Mouse (Mus musculus) liver, embryonic 12.5 days (tissue): Measurements from ENCODE around the gene Nup133. TPM values are rescaled to one million over a fixed set of nuclear protein-coding genes. Genes with fewer than 3 reads are reported as not detected.

Experiments
- ATAC-seq: fragments of 200-750 bp; cut with Nextera tagmentation; 2 replicates; pipeline ENCODE4 v1.8.0; 2017; ENCODE audit warnings: moderate number of reproducible peaks, mild to moderate bottlenecking, moderate library complexity
- H3K27ac ChIP-seq: fragments of 300-500 bp; sonication (generic); 2 replicates; pipeline ENCODE4 v1.5.1; 2016; ENCODE audit warnings: mild to moderate bottlenecking
- H3K27me3 ChIP-seq: fragments of 300-500 bp; sonication (generic); replicated peaks from 2 replicates; pipeline ENCODE4 v1.6.1; 2016; ENCODE audit warnings: mild to moderate bottlenecking, moderate library complexity
- H3K36me3 ChIP-seq: fragments of 300-500 bp; sonication (generic); 2 replicates; pipeline ENCODE4 v1.6.1; 2016; ENCODE audit warnings: mild to moderate bottlenecking, moderate library complexity
- H3K4me1 ChIP-seq: fragments of 300-500 bp; sonication (generic); 2 replicates; pipeline ENCODE4 v1.6.1; 2016
- H3K4me2 ChIP-seq: fragments of 300-500 bp; sonication (generic); 2 replicates; pipeline ENCODE4 v1.6.1; 2016; ENCODE audit warnings: mild to moderate bottlenecking, moderate library complexity
- H3K4me3 ChIP-seq: fragments of 300-500 bp; sonication (generic); 2 replicates; pipeline ENCODE4 v1.5.1; 2016; ENCODE audit warnings: mild to moderate bottlenecking, moderate library complexity
- H3K9ac ChIP-seq: fragments of 300-500 bp; sonication (generic); 2 replicates; pipeline ENCODE4 v1.6.1; 2016; ENCODE audit warnings: mild to moderate bottlenecking, moderate library complexity
- H3K9me3 ChIP-seq: fragments of 300-500 bp; sonication (generic); replicated peaks from 2 replicates; pipeline ENCODE4 v1.6.1; 2016; ENCODE audit warnings: mild to moderate bottlenecking, moderate library complexity
- WGBS: fragments of 180-500 bp; shearing (Covaris S2); methylation state at CpG from one replicate; pipeline ENCODE4 v1.1.7; 2016; ENCODE audit not compliant: insufficient replicate concordance; 5-methylcytosine and 5-hydroxymethylcytosine counted together
- polyA plus RNA-seq: library from polyadenylated mRNA; unstranded; fragments of >200 nt; fragmentation: Nextera tagmentation; extraction: Ambion mirVana; gene quantifications from 2 replicates; pipeline ENCODE4 v1.2.1, GENCODE M21; 2016

The Nup133 gene
- polyA plus RNA-seq, 1 experiment from 2014 or later = 35.8 TPM

DNA sequence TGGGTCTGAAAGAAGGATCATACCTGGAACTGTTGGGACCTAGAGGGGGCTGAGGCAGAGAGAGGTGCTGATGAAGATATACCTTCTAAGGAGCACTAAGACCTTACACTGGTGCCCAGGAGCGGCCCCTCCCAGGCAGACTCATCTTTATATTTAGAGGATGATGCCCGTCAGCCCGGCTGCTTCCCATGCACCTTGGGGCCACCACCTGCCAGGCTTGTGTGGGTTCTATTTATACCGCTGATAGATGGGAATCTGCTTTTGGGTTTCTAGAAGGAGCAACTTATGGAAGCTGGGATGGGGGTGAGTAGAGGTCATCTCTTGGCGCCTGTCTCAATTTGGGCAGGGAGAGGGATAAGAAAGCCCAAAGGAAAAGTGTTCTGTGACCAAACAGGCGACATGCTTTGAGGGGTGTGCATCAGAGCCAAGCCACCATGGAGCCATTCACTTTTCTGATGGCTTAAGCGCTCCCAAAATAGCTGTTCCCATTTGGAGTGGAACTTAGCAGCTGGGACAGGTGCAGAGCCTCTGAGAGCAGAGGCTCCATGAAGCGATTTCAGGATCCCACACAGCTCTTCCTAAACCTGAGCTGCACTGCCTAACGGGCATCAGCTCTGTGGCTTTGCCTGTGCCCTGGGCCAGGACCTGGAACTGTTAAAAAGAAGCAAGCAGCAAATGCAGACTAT is 53.2 kb downstream of the Nup133 start:
- ATAC-seq = no peak
- Histone ChIP-seq H3K9me3 (no peaks in the 10 kb centered on the region), H3K27ac (no peak overlapping the region), H3K4me2 (no peak overlapping the region), H3K27me3 (peaks cover 64% of the 10 kb centered on the region), H3K9ac (no peak overlapping the region), H3K36me3 (peaks cover 32% of the 10 kb centered on the region), H3K4me3 (no peak overlapping the region), H3K4me1 (0 out of 2 replicates have a peak, but pooled peaks cover 4% of the 10 kb centered on the region)
- WGBS = 65% methylated on average over 9 of the region's 9 CpGs

DNA sequence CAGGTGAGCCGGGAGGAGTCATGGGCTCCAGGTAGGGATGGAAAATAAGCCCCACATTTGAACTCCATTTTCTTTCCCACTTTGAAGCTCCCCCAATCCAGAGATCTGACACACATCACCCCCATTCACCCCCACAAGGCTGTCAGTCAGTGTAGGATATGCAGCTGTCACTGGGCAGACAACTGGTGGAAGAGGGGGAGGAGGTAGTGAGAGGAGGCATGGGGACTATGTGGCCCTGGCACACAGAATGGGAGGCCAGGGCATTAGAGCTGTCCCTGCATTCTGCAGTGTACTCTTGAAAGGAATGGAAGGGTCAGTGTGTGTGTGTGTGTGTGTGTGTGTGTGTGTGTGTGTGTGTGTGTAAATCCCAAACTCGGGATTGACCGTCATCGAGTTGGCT is 53.8 kb downstream of the Nup133 start:
- ATAC-seq = no peak
- Histone ChIP-seq H3K27ac (no peak overlapping the region), H3K27me3 (peaks cover 70% of the 10 kb centered on the region), H3K4me3 (no peak overlapping the region), H3K9me3 (no peaks in the 10 kb centered on the region), H3K4me1 (0 out of 2 replicates have a peak, but pooled peaks cover 4% of the 10 kb centered on the region), H3K9ac (no peak overlapping the region), H3K4me2 (no peak overlapping the region), H3K36me3 (peaks cover 26% of the 10 kb centered on the region)
- 72% methylated on average over 4 of the region's 4 CpGs for WGBS

GRCm38 (mm10) chr8:123894502-123895097 is 54.5 kb downstream of the Nup133 start, which contains the start of gene Acta1:
TSS of gene Acta1 (minus strand) at chr8:123894751.
- peaks cover 77% of the 10 kb centered on the region for H3K27me3 ChIP-seq
- no peaks in the 10 kb centered on the region for H3K9me3 ChIP-seq
- H3K27ac ChIP-seq = no peak within 1 kb of the TSS
- no peak within 1 kb of the TSS for H3K4me2 ChIP-seq
- no peak within 1 kb of the TSS for H3K4me3 ChIP-seq
- H3K4me1 ChIP-seq = 0 out of 2 replicates have a peak, but pooled peaks cover 4% of the 10 kb centered on the region
- no peak within 1 kb of the TSS for H3K9ac ChIP-seq
- WGBS = 27% methylated on average over 15 of the region's 15 CpGs
- peaks cover 21% of the 10 kb centered on the region for H3K36me3 ChIP-seq
- ATAC-seq = no peak

DNA sequence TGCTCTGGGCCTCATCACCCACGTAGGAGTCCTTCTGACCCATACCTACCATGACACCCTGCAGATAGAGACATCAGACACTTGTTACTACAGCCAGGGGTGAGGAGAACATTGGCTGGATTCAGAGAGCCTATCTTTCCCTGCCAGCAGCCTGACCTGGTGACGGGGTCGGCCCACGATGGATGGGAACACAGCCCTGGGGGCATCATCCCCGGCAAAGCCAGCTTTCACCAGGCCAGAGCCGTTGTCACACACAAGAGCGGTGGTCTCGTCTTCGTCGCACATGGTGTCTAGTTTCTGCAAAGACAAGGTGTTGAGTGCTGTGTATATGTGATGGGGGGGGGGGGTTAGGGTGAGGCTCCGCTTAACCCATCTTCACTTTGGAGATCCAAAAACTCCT is 55.7 kb downstream of the Nup133 start:
- 68% methylated on average over 11 of the region's 11 CpGs for WGBS
- peaks cover 9% of the 10 kb centered on the region for H3K36me3 ChIP-seq
- ATAC-seq = no peak
- no peak overlapping the region for H3K9ac ChIP-seq
- no peaks in the 10 kb centered on the region for H3K9me3 ChIP-seq
- H3K4me1 ChIP-seq = 0 out of 2 replicates have a peak, but pooled peaks cover 4% of the 10 kb centered on the region
- H3K4me3 ChIP-seq = no peak overlapping the region
- no peak overlapping the region for H3K4me2 ChIP-seq
- peaks cover 88% of the 10 kb centered on the region for H3K27me3 ChIP-seq
- H3K27ac ChIP-seq = no peak overlapping the region

GRCm38 (mm10) chr8:123892586-123893155 is 56.4 kb downstream of the Nup133 start:
- Histone ChIP-seq H3K4me1 (0 out of 2 replicates have a peak, but pooled peaks cover 4% of the 10 kb centered on the region), H3K27ac (no peak overlapping the region), H3K27me3 (peaks cover 95% of the 10 kb centered on the region), H3K4me3 (no peak overlapping the region), H3K9me3 (no peaks in the 10 kb centered on the region), H3K9ac (no peak overlapping the region), H3K4me2 (no peak overlapping the region), H3K36me3 (peaks cover 2% of the 10 kb centered on the region; the same call in 1 of the 2 replicates)
- no peak for ATAC-seq
- 14% methylated on average over 30 of the region's 30 CpGs for WGBS

DNA sequence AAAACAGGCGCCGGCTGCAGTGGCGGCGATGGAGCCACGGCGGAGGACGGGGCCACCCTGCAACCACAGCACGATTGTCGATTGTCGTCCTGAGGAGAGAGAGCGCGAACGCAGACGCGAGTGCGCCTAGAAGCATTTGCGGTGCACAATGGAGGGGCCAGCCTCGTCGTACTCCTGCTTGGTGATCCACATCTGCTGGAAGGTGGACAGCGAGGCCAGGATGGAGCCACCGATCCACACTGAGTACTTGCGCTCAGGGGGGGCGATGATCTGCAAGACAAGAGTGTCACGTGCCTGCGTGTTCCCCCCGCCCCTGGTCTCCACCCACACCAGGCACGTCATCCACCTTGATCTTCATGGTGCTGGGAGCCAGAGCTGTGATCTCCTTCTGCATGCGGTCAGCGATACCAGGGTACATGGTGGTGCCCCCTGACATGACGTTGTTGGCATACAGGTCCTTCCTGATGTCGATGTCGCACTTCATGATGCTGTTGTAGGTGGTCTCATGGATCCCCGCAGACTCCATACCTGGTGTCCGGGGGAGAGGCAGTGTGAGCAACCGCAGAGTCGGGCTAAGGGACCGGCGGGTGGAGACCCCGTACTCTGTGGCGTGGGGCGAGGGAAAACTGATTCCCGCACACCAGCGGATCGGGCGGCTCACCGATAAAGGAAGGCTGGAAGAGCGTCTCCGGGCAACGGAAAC is 57.0 kb downstream of the Nup133 start:
- H3K36me3 ChIP-seq = no peaks in the 10 kb centered on the region
- no peak overlapping the region for H3K9ac ChIP-seq
- H3K27me3 ChIP-seq = peaks cover 97% of the 10 kb centered on the region
- no peak overlapping the region for H3K27ac ChIP-seq
- peak overlapping the region; percentile 15 for H3K4me2 ChIP-seq
- no peak for ATAC-seq
- no peaks in the 10 kb centered on the region for H3K9me3 ChIP-seq
- peak overlapping the region; percentile 8; the same call in 1 of the 2 replicates for H3K4me3 ChIP-seq
- 0 out of 2 replicates have a peak, but pooled peaks cover 4% of the 10 kb centered on the region for H3K4me1 ChIP-seq
- 4% methylated on average over 49 of the region's 49 CpGs for WGBS

GRCm38 (mm10) chr8:123891271-123891670 is 57.8 kb downstream of the Nup133 start:
- no peaks in the 10 kb centered on the region for H3K9me3 ChIP-seq
- WGBS = 1% methylated on average over 11 of the region's 11 CpGs
- no peak for ATAC-seq

DNA sequence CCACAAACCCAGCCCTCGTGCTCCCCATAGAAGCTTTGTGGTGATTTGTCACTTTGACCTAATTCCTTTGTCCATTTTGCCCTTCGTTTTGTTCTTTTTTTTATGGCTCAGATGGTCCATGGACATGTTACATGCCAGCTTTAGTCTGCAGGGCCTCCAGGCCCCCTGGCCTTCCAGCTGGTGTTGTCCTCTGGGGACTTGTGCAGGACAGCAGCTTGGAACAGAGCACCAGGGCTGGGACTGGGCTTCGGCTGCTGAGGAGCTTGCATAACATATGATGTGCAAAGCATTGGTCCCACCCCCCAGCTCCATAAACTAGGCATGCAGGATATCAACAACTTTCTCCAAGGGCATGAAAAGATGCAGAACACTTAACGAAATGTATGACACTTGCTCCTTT is 59.3 kb downstream of the Nup133 start:
- peaks cover 97% of the 10 kb centered on the region for H3K27me3 ChIP-seq

More at GRCm38 (mm10) chr8:123891271-123891670, 57.8 kb downstream of the Nup133 start:
- Histone ChIP-seq H3K4me1 (0 out of 2 replicates have a peak, but pooled peaks cover 4% of the 10 kb centered on the region), H3K9ac (no peak overlapping the region), H3K27me3 (peaks cover 97% of the 10 kb centered on the region), H3K4me3 (0 out of 2 replicates have a peak overlapping the region, but pooled peaks have one; percentile 8), H3K27ac (no peak overlapping the region), H3K4me2 (no peak overlapping the region), H3K36me3 (no peaks in the 10 kb centered on the region)

DNA sequence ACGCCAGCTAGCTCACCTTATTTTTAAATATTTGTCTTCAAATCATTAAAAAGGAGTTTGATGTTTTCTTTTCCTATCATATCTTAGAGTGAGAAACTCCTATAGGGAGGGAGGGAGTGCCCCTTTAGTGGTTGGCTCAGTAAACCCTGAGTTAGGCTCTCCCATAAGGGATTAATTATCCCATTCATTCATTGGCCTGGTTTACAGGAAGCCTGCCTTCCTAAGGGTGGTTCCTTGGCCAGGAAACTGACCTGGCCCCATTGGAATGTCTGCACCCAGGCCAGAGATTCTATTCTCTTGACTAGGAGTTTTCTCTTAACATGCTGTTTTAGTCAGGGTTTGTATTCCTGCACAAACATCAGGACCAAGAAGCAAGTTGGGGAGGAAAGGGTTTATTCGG is 61.1 kb downstream of the Nup133 start:
- 74% methylated on average over 2 of the region's 2 CpGs for WGBS
- H3K4me1 ChIP-seq = 0 out of 2 replicates have a peak, but pooled peaks cover 4% of the 10 kb centered on the region
- no peak overlapping the region for H3K27ac ChIP-seq
- H3K4me2 ChIP-seq = no peak overlapping the region
- H3K4me3 ChIP-seq = no peak overlapping the region
- H3K9me3 ChIP-seq = no peaks in the 10 kb centered on the region
- ATAC-seq = no peak
- peaks cover 96% of the 10 kb centered on the region for H3K27me3 ChIP-seq
- H3K36me3 ChIP-seq = no peaks in the 10 kb centered on the region
- no peak overlapping the region for H3K9ac ChIP-seq

More for the DNA sequence above, 59.3 kb downstream of the Nup133 start:
- Histone ChIP-seq H3K4me2 (no peak overlapping the region), H3K9me3 (no peaks in the 10 kb centered on the region), H3K4me1 (0 out of 2 replicates have a peak, but pooled peaks cover 4% of the 10 kb centered on the region), H3K27ac (no peak overlapping the region), H3K4me3 (no peak overlapping the region), H3K9ac (no peak overlapping the region), H3K36me3 (no peaks in the 10 kb centered on the region)
- ATAC-seq = no peak
- WGBS = 58% methylated on average over 4 of the region's 4 CpGs

DNA sequence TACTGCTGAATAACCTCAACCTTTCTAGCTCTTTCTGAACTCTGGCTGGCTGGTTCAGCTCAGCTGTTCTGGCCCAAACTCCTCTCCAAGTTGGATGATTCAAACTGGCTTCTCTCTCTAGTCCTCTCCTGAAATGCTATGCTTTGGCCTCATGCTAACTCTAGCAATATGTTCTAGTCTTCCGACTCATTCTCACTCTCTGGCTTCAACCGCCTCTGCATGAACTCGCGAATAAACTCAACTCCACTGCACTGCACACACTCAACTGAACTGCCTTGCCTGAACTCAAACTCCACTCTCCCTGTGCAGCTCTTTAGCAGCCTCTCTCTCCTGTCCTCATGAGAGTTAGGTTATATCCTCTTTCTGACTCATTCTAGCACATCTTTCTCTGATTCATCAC is 61.9 kb downstream of the Nup133 start:
- Histone ChIP-seq H3K27me3 (peaks cover 95% of the 10 kb centered on the region), H3K9ac (no peak overlapping the region), H3K4me2 (no peak overlapping the region), H3K36me3 (no peaks in the 10 kb centered on the region), H3K4me3 (no peak overlapping the region), H3K9me3 (no peaks in the 10 kb centered on the region), H3K27ac (no peak overlapping the region), H3K4me1 (0 out of 2 replicates have a peak, but pooled peaks cover 4% of the 10 kb centered on the region)
- no peak for ATAC-seq
- WGBS = 84% methylated on average over 4 of the region's 4 CpGs

DNA sequence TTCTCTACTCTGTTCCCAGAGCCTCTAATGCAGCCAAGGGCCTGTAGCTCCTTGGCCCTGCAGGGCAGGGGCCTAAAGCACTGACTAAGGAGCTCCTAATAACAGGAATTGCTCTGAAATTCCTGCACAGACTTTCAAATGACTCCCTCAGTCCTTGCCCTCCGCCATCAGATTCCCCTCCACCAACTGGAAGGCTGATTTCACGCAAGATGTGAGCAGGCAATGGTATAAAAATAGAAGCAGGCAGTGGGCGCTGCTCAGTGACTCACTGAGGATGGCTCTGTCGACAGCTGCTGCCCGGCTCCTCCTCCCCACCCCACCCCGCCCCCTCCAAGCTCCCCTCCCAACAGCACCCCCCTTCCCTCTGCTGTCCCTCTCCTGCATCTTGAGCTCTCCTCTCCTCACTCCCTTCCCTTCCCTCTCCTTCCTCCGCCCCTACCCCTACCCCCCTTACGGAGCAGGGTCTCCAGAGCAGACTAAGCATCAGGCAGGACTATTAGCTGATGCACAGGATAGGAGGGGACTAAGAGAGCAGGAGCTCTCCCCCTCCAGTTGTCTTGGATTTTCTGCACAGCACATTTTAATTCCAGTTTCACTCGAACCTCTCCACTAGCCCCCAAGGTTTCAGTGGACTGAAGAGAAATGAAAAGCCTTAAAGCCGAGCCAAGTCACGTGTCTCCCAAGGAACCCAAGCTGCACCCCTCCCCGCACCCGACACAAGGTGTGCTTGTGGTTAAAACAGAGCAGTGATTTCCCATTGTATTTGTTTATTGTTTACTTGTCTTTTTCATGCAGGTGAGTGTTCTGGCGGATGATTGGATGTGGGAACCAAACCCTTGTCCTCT is 64.1 kb downstream of the Nup133 start:
- Histone ChIP-seq H3K36me3 (no peaks in the 10 kb centered on the region), H3K4me3 (no peak overlapping the region), H3K4me1 (no peaks in the 10 kb centered on the region), H3K27ac (no peak overlapping the region), H3K4me2 (no peak overlapping the region), H3K27me3 (peaks cover 74% of the 10 kb centered on the region), H3K9me3 (no peaks in the 10 kb centered on the region), H3K9ac (no peak overlapping the region)
- ATAC-seq = no peak
- 8% methylated on average over 14 of the region's 14 CpGs for WGBS
